Mouse (Mus musculus) cerebellum, postnatal 4 days (tissue): Measurements from ENCODE around the gene Srpk2.
"Not testable (repeated sequence)": the region's sequence is repeated elsewhere in the genome, so short reads cannot be mapped to it uniquely, and the experiment has no call there.

Experiments used
- DNase-seq, 2 experiments: peaks; one replicate each; pipeline ENCODE4 v3.0.0; 2022; ENCODE audit warnings: low spot score in 2 of 2, mixed read lengths in 1 of 2

Srpk2 gene

DNA sequence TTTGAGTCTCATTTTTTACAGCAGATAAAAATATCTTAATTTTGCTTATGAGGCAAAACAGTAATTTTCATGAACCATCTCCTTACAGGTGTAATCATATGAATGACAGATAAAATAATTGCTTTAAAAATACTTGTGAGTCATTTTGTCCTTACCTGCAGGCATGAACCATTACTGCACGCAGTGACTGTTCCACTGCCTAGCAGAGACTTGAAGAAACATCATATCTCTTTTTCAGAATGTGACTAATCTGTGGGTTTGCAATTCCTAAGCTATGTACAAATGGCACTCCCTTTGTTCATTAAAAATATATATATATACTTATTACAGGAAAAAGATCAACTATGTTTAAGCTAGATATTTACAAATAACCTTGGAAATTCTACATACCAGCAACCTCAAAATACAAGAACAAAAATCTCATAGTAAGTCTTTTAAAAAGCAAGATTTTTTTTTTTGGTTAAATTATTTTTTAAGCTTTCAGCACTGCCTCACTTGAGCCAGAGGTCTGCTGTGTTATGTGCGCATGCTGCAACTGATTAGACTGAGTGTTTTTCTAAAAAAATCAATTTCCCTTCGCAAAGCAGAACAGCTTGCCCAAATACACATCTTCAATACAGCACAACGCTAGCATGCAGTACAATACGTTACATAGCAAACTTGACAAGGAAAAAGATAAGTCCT lies 68.7 kb downstream of the Srpk2 start:
- no peak for DNase-seq

DNA sequence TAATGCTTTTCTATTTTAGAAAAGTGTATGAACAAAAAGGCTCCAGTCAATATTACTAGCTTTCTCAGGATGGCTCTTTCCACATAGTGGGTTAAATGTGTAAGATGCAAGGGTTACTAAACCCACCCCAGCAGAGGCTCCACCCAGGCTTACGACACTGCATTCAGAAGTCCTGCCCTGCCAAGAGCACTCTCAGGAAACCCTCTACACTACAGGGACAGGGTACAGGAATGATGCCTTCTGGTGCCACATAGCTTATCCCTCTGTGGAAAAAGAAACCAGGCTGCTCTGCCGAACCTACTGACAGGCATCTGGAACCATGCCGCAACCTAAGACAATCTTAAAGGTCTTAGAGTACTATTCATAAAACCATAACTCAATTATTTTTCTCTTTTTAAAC lies 71.6 kb downstream of the Srpk2 start:
- no peak for DNase-seq

DNA sequence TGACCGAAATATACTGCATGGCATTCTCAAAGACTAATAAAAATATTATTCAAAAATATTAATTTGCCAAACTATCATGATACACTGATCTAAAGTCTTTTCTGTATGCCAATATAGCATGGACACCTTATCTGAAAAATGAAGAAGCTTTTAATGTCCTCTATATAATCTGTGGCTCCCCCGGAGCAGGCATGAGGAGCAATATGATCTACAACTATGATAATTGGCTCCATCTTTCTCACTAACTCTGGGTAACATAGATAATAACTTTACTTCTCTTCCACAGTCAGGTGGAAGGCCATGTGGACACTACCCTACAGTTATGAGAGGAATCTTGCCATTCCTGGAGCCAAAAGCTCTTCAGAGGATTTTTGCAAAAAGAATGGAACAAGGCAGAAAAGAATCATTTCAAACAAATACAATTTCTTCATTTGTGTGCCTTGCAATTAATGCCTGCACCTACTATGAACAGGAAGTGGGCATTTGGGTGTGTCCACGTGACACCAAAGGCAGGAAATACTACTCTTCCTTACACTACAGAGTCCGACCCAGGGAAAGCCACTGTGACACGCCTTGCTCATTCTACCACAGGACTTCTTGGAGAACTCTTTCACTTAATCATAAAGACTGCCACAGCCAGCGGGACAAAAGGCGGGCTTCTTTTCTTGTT lies 80.2 kb downstream of the Srpk2 start:
- no peak for DNase-seq

DNA sequence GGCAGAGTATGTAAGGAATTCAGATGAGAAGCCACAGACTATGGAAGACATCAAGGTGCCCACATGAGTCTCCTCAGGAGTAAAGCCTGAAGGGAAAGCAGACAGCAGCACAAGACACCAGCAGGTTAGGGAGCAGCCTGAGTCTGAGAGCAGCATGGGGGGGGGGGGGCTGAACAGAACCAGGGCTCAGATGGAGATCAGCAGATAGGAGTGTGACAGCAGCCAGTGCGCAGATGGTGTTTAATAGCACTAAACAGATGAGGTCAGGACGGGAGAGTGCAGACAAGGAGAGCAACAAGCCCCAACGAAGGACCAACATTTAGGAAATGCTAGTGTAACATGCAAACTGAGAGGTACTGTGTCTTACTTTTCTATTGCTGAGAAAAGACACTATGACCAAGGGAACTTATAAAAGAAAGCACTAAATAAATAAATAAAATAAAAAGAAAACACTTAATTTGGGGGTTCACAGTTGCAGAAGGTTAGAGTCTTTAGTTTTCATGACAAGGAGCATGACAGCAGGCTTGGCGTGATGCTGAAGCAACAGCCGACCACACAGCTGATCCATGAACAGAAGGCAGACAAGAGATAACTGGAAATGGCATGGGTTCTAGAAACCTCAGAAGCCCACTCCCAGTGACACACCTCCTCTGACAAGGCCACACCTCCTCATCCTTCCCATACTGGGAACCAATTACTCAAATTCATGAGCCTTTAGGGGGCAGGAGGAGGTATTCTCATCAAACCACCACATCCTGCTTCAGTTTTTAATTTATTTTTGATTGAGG lies 84.5 kb downstream of the Srpk2 start:
- DNase-seq, result no peak

DNA sequence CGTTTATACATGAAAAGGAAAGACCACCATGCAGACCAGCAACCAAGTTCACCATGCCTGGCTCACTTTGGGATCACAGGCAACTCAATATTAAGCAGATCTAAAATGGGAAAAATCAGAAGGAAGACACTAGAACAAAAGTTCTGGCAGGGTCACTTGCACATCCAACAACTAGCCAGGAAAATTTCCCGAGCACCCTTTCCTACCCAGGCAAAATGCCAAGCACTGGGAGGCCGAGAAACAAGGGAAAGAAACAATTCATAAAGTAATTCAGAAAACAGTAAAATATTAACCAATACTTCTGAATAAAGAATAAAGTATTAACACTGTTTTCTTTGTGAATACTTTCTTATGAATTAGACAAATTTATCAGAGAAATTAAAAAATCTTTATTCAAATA lies 85.2 kb downstream of the Srpk2 start:
- no peak for DNase-seq

GRCm38 (mm10) chr5:23598491-23598890 lies 85.9 kb downstream of the Srpk2 start:
- no peak for DNase-seq

DNA sequence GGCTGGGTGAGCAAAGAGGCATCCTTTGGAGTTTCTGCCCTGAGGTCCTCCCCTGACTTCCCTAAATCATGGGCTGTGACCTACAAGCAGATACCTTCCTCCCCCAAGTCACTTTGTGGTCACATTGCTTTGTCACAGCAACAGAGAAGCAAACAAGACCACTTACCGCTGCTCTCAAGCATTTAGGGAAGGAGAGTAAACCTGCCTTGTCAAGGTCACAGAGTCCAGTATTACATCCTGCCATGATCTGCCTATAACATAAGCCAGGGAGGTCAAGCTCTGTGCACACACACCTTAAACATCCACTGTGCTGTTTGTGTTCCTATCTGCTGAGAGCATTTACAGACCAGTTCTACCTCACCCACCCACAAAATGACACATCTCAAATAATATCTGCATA lies 86.4 kb downstream of the Srpk2 start:
- no peak for DNase-seq

DNA sequence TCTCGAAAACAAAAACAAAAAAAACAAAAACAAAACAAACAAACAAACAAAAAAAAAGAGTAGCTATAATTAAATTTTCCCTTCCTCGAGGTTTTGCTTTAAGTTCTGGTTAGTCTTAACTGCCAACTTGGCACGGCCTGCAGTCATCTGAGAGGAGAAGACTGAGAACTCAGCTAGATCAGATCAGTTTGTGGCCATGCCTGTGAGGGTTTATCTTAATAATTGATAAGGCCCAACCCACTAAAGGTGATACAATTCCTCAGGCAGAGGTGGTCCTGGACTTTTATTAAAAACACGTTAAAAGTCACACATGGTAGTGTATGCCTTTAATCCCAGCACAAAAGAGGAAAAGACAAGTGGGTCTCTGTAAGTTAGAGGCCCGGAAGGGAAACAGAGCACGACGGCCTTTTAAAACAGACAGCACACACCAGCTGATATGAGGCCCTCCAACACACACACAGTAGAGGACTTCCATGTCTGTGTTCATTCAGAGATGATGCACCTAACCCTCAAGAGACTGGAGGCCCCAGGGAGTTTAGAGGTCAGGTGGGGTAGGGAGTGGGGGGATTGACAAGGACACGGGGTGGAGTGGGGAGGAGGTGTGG lies 87.1 kb downstream of the Srpk2 start:
- no peak for DNase-seq

DNA sequence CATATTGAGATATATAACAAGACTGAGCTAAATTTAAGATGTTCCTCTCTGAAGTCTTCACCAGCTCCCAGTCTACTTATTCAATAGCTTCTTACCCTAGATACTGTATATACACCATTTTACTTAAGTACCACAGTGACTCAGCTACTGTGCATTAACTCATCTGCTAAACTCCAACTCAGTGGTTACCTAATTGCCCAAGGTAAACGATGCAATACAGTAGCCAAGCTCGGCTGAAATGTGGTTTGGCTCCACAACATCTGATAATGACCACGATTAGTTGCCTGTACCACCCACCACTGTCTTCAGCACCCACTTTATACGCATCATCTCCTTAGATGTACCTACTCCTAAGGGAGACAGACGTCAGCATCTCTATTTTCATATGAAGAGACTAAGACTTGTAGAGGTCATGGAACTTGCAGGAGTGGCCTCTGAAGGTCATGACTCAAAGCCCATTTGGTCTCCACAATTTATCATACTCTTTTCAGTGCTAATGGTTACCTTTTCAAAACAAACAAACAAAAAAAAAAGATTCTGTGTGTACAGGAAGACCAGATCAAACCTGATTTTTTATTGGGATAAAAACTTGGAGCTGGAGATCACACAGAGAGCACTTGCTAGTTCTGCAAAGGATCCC lies 88.0 kb downstream of the Srpk2 start:
- no peak for DNase-seq

DNA sequence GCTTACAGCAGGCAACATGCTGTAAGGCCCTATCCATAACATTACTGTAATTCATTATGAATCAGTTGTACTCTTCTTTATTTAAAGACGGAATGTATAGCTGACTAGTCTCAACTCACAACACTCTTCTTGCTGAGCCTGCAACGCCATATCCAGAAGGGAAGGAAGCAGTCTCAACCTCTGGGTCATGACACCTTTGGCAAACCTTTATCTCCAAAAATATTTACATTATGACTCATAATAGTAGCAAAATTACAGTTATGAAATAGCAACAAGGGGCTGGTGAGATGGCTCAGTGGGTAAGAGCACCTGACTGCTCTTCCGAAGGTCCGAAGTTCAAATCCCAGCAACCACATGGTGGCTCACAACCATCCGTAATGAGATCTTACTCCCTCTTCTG lies 94.1 kb downstream of the Srpk2 start:
- not testable (repeated sequence) for DNase-seq

- no peak for DNase-seq
These were observed 96.8 kb downstream of the Srpk2 start for GRCm38 (mm10) chr5:23587614-23588013.

- no peak for DNase-seq
These were observed 97.6 kb downstream of the Srpk2 start for GRCm38 (mm10) chr5:23586531-23587453.

DNA sequence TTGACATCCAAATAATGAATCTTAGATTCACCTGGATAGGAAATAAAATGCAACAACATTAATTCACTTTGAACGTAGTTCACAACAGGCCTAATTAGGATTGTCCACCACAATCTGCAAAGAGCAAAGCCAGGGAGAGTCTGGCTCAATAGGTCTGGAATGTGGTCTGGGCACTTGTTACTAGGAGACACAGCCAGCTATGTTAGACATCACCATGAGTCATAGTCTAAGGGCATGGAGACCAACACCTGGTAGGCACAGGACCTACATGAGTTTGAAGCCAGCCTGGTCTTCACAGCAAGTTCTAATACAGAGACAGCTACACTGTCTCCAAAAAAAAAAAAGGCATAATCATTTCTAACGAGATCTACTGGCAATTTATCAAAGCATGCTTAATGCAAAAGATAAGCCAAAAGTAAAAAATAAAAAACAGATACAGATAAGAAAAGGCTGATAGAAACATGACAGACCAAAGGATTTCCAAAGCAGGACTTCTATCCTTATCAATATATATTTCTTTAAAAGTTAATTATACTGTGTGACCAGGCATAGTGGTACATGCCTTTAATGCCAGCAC lies 102.8 kb downstream of the Srpk2 start:
- no peak for DNase-seq

DNA sequence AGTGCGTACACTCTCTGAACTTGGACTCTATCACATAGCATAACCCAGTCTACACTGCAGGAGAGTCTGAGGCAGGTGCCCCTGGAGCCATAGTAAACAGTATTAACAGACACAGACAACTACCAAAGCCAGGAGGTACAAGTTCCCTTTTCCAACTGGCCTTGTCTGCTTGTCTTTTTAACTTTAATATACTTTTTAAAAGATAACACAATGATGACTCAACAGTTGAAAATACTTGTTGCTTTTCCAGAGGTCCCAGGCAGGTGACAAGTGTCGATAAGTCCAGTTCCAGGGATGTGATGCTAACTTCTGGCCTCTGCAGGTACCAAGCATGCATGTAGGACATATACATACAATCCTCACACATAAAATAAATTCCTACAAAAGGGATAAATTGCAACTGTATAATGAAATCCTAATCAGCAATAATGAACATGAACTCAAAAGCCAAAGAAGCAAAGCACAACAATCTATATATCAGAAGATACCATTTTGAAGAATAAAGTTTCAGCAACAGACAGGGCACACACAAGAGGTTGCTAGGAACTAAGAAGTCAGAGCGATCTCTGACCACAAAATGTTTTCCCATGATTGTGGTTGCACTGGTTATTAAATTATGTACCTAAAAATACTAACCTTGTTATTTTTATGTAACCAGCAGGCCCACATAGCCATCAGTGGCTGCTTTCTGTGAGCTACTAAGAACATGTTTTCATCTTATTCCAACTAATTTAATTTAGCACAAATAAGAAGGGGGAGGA lies 105.1 kb downstream of the Srpk2 start:
- DNase-seq, result no peak

- no peak for DNase-seq
These were observed 106.0 kb downstream of the Srpk2 start for GRCm38 (mm10) chr5:23578322-23578957.

- no peak for DNase-seq
These were observed 106.6 kb downstream of the Srpk2 start for GRCm38 (mm10) chr5:23577847-23578246.

DNA sequence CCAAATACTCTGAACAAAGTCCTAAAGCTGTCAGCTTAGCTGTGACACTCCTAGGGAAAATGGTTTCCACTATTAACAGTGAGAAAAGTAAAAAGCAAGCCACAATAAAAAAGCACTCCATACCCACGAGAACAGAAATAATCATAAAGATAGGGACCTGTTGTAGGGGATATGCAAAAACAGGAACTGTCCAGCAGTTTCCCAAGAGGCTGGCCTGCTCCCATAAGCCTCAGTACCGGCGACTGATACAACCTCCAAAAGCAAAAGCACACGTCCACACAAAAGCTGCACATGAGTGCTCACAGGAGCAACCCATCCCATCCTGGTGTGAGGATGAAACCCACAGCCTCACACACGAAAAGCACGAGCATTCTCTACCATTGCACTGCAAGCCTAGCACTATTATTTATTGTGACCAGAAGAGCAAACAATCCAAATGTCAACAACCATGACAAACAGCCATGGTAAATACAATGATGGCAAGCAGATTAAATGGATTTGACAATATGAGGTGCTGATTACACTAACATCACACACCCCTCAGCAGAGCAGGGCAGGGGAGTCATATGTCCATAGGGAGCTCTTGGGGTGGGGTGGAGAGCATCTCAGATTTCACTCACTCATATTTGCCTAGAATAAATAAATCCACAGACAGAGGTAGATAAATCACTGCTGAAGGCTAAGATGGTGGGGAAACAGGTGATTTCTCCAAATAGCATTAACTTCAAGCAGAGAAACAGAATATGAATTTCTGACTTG lies 107.9 kb downstream of the Srpk2 start:
- DNase-seq, result no peak

- no peak for DNase-seq
These were observed 110.5 kb downstream of the Srpk2 start for GRCm38 (mm10) chr5:23573942-23574341.
